Mouse (Mus musculus) neural tube, embryonic 14.5 days (tissue): ENCODE measurements around the gene Sp7. TPM values are rescaled to one million over a fixed set of nuclear protein-coding genes. Genes with fewer than 3 reads are reported as not detected.

ENCODE experiments used
- ATAC-seq: fragments of 200-750 bp; cut with Nextera tagmentation; 2 replicates; pipeline ENCODE4 v1.8.0; 2017; ENCODE audit warnings: low read depth, mild to moderate bottlenecking, moderate TSS enrichment, moderate library complexity
- H3K27ac ChIP-seq: fragments of 300-500 bp; sonication (generic); 2 replicates; pipeline ENCODE4 v1.5.1; 2014; ENCODE audit warnings: low read depth, mild to moderate bottlenecking, control low read depth, low read length, moderate library complexity, mixed read lengths
- H3K27me3 ChIP-seq: fragments of 300-500 bp; sonication (generic); 2 replicates; pipeline ENCODE4 v1.6.1; 2014; ENCODE audit warnings: low read length; ENCODE audit not compliant: control insufficient read depth, insufficient read depth
- H3K36me3 ChIP-seq: fragments of 300-500 bp; sonication (generic); 2 replicates; pipeline ENCODE4 v1.6.1; 2014; ENCODE audit warnings: low read length, mixed read lengths; ENCODE audit not compliant: control insufficient read depth, insufficient read depth
- H3K4me1 ChIP-seq: fragments of 300-500 bp; sonication (generic); 2 replicates; pipeline ENCODE4 v1.6.1; 2014; ENCODE audit warnings: low read length; ENCODE audit not compliant: control insufficient read depth, insufficient read depth
- H3K4me2 ChIP-seq: fragments of 300-500 bp; sonication (generic); 2 replicates; pipeline ENCODE4 v1.6.1; 2014; ENCODE audit warnings: mild to moderate bottlenecking, low read depth, low read length, control low read depth
- H3K4me3 ChIP-seq: fragments of 300-500 bp; sonication (generic); 2 replicates; pipeline ENCODE4 v1.5.1; 2014; ENCODE audit warnings: low read depth, low read length, control low read depth, mixed read lengths
- H3K9ac ChIP-seq: fragments of 300-500 bp; sonication (generic); replicated peaks from 2 replicates; pipeline ENCODE4 v1.6.1; 2014; ENCODE audit warnings: low read depth, mild to moderate bottlenecking, control low read depth, low read length, mixed read lengths
- H3K9me3 ChIP-seq: fragments of 300-500 bp; sonication (generic); 2 replicates; pipeline ENCODE4 v1.6.1; 2016; ENCODE audit warnings: low read length; ENCODE audit not compliant: control insufficient read depth
- WGBS: fragments of 180-500 bp; shearing (Covaris S2); extraction: QIAGEN DNeasy Blood & Tissue Kit; methylation state at CpG from one replicate; pipeline ENCODE4 v1.1.7; 2014; 5-methylcytosine and 5-hydroxymethylcytosine counted together
- polyA plus RNA-seq: library from polyadenylated mRNA; unstranded; fragments of >200 nt; fragmentation: Nextera tagmentation; extraction: Ambion mirVana; gene quantifications from 2 replicates; pipeline ENCODE4 v1.2.1, GENCODE M21; 2014

The Sp7 gene
- polyA plus RNA-seq, 1 experiment from 2014 or later, result 4.0 TPM

DNA sequence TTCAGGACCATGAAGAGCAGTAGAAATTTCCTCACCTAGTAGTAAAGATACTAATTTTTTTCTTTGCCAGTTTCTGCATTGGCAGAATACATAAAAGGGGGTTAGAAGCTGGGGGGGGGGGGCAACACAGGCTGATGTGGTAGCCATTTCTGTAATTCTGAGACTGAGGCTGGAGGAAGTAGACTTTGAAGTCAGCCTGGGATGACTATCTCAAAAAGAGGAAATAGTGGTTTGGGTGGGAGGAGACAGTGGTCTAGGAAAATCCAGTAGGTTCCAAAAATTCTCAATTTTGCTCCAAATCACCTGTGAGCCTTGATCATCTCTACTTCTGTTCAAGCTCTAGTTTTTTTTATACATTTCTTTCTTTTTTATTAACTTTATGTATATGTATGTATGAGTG is 55.5 kb downstream of the Sp7 start:
- H3K27me3 ChIP-seq, result no peaks in the 10 kb centered on the region
- H3K4me1 ChIP-seq, result no peaks in the 10 kb centered on the region
- no peak for ATAC-seq
- H3K4me3 ChIP-seq, result no peak overlapping the region
- H3K9ac ChIP-seq, result no peak overlapping the region
- no peaks in the 10 kb centered on the region for H3K9me3 ChIP-seq
- no peaks in the 10 kb centered on the region for H3K36me3 ChIP-seq
- no peak overlapping the region for H3K4me2 ChIP-seq
- H3K27ac ChIP-seq, result no peak overlapping the region

DNA sequence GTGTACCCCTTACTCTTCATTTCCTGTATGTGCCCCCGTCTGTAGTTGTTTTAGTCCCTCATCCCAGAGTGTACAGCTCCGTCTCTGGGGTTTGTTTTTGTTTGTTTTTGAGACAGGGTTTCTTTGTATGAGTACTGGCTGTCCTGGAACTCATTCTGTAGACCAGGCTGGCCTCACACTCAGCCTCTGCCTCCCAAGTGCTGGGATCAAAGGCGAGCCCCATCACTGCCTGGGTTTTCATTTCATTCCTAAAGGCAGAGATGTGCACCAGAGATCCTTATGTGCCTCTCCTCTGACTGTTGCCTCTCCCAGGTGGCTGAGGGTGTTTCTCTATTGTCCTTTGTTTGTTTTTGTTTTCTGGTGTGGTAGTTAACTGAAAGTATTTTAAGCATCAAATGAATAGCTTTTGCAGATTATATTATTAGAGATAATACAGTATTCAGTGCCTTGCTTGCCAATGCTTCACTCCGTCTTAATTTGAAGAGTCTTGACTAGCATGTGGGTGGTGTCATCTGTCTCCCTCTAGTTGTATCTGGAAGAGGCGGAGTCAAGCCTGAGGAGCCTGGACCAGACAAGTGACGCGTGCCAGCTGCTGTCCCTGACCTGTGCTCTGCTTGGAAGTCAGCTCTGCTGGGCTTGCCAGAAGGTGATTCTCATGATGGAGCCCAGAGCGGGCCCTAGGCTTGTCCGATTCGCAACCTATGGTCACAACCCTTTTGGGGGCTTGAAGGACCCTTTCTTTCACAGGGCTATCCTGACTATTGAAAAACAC is 56.7 kb downstream of the Sp7 start:
- H3K9me3 ChIP-seq, result no peaks in the 10 kb centered on the region
- H3K4me1 ChIP-seq, result no peaks in the 10 kb centered on the region
- no peaks in the 10 kb centered on the region for H3K36me3 ChIP-seq
- H3K9ac ChIP-seq, result no peak overlapping the region
- no peaks in the 10 kb centered on the region for H3K27me3 ChIP-seq
- 92% methylated on average over 10 of the region's 10 CpGs for WGBS
- H3K4me3 ChIP-seq, result no peak overlapping the region
- ATAC-seq, result no peak
- H3K27ac ChIP-seq, result no peak overlapping the region
- no peak overlapping the region for H3K4me2 ChIP-seq

DNA sequence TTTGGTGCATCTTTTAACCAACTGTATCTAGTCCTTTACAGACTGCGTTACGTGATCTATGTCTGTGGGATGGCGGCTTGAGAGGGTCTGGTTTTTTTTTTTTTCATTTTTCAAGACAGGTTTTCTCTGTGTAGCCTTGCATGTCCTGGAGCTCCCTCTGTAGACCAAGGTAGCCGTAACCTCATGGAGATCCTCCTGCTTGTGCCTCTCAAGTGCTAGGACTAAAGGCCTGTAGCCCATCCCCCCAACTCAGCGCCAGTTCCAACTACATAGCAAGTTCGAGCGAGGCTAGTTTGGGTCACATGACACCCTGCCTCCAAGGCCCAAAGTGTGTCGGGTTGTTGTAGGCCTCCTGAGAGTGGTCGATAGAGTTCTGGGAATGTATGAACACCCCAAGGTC is 58.3 kb downstream of the Sp7 start:
- no peaks in the 10 kb centered on the region for H3K36me3 ChIP-seq
- no peaks in the 10 kb centered on the region for H3K9me3 ChIP-seq
- 85% methylated on average over 9 of the region's 9 CpGs for WGBS
- no peak overlapping the region for H3K4me3 ChIP-seq
- ATAC-seq, result no peak
- H3K27me3 ChIP-seq, result no peaks in the 10 kb centered on the region
- H3K27ac ChIP-seq, result no peak overlapping the region
- H3K4me1 ChIP-seq, result no peaks in the 10 kb centered on the region
- no peak overlapping the region for H3K4me2 ChIP-seq
- H3K9ac ChIP-seq, result no peak overlapping the region

Other genes with a start within 250 kb of the Sp7 start
- 59.6 and 61.8 TPM in 2 replicates for gene Spryd3, start 230.9 kb downstream of the Sp7 start, polyA plus RNA-seq
- 0.74 and 1.7 TPM in 2 replicates for gene Igfbp6, start 222.8 kb downstream of the Sp7 start, polyA plus RNA-seq
- gene Soat2, start 216.7 kb downstream of the Sp7 start, polyA plus RNA-seq, result not detected in 2 replicates
- 38.2 and 52.9 TPM in 2 replicates for gene Zfp740, start 163.9 kb downstream of the Sp7 start, polyA plus RNA-seq
- 28.7 and 36.5 TPM in 2 replicates for gene Csad, start 162.5 kb downstream of the Sp7 start, polyA plus RNA-seq
- 0.55 and 1.6 TPM in 2 replicates for gene Itgb7, start 135.2 kb downstream of the Sp7 start, polyA plus RNA-seq
- 4.3 and 6.9 TPM in 2 replicates for gene Rarg, start 109.7 kb downstream of the Sp7 start, polyA plus RNA-seq
- not detected in 2 replicates for gene Gm9918, start 96.6 kb downstream of the Sp7 start, polyA plus RNA-seq
- 54.0 and 55.1 TPM in 2 replicates for gene Mfsd5, start 87.7 kb downstream of the Sp7 start, polyA plus RNA-seq
- gene Espl1, start 70.9 kb downstream of the Sp7 start, polyA plus RNA-seq, result 3.4 and 4.4 TPM in 2 replicates
- gene Pfdn5, start 41.1 kb downstream of the Sp7 start, polyA plus RNA-seq, result 546 and 560 TPM in 2 replicates
- 89.1 and 99.2 TPM in 2 replicates for gene Myg1, start 35.5 kb downstream of the Sp7 start, polyA plus RNA-seq
- gene Aaas, start 16.4 kb downstream of the Sp7 start, polyA plus RNA-seq, result 25.8 and 26.8 TPM in 2 replicates
- gene Sp1, start 39.0 kb upstream of the Sp7 start, polyA plus RNA-seq, result 5.3 and 6.3 TPM in 2 replicates
- gene Amhr2, start 78.2 kb upstream of the Sp7 start, polyA plus RNA-seq, result 0.22 and 0.82 TPM in 2 replicates
- gene Prr13, start 91.8 kb upstream of the Sp7 start, polyA plus RNA-seq, result 85.8 and 104 TPM in 2 replicates
- gene Pcbp2, start 103.4 kb upstream of the Sp7 start, polyA plus RNA-seq, result 159 and 160 TPM in 2 replicates
- gene Gm10337, start 136.5 kb upstream of the Sp7 start, polyA plus RNA-seq, result 8.5 TPM in 1 of 2 replicates, not detected in the other
- gene Map3k12, start 149.9 kb upstream of the Sp7 start, polyA plus RNA-seq, result 44.8 and 48.8 TPM in 2 replicates
- 86.4 and 87.7 TPM in 2 replicates for gene Tarbp2, start 151.0 kb upstream of the Sp7 start, polyA plus RNA-seq
- gene Npff, start 157.8 kb upstream of the Sp7 start, polyA plus RNA-seq, result 16.0 and 23.9 TPM in 2 replicates